29 mouse cellular contexts compared by ENCODE assay signal in the genomic region with DNA sequence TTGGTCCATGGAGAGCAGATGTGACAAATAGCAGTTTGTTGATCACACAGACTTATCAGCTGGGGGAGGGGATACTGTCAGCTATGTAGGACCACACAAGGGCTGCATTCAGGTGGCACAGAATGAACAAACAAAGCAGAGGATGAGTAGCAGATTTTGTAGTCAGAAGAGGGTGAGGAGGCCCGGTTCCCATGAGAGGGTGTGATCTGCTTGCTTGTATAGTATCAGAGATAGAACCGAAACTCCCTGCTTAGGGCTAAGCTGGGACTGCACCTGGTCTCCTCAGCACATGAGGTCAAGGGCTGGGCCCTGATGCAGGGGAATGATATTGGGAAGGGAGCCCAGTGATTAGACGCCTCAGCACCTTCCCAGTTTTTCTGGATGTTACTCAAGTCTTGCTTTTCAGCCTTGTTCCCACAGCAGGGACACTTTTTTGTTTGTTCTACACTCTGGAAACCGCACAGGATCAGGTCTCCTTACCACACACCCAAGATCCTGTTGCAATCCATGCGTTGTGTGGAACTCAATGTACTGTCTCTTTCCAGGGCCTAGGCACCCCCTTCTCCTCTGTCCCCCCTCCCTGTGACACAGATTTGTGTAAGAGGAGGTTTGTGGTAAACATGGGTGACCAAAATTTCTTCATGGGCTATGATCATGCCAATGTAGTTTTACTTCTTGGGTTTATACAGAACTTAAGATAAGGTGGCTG.
DNase-seq lines count a peak whose midpoint lies in the region; ATAC-seq lines count a peak whose summit lies in the region.
"Had no signal": no experiment of that assay in that cellular context is flagged by ENCODE, and none has a peak within 500 bp of the region (broad histone marks: within the 10 kb centered on the region; RNA-seq: fewer than 3 reads in every experiment).

No protein-coding gene starts in this region.

- no peaks in the 10 kb centered on the region for H3K36me3 ChIP-seq in forebrain, embryonic 10.5 days (replicated peaks)
- no peaks in the 10 kb centered on the region for H3K36me3 ChIP-seq in forebrain, embryonic 15.5 days
- H3K36me3 ChIP-seq in intestine, embryonic 15.5 days: no peaks in the 10 kb centered on the region
- H3K36me3 ChIP-seq: embryonic facial prominence, embryonic 10.5 days; embryonic facial prominence, embryonic 15.5 days; liver, embryonic 12.5 days; midbrain, embryonic 12.5 days; neural tube, embryonic 12.5 days had no signal

- 78% methylated on average over 5 of the region's 5 CpGs for WGBS in forebrain, embryonic 10.5 days
- WGBS in forebrain, embryonic 15.5 days: 72% methylated on average over 5 of the region's 5 CpGs
- WGBS in intestine, embryonic 15.5 days: 70% methylated on average over 5 of the region's 5 CpGs

- peak overlapping the region; percentile 0; the same call in 1 of the 2 replicates for H3K27ac ChIP-seq in forebrain, embryonic 10.5 days
- H3K27ac ChIP-seq in forebrain, embryonic 15.5 days (replicated peaks): no peak overlapping the region
- no peak overlapping the region for H3K27ac ChIP-seq in intestine, embryonic 15.5 days
- H3K27ac ChIP-seq: embryonic facial prominence, embryonic 10.5 days; embryonic facial prominence, embryonic 15.5 days; hindbrain, embryonic 14.5 days; layer of hippocampus, adult 2 months; liver, embryonic 12.5 days; midbrain, embryonic 12.5 days; neural tube, embryonic 12.5 days had no signal

- no peak overlapping the region for H3K9ac ChIP-seq in forebrain, embryonic 15.5 days (replicated peaks)
- no peak overlapping the region for H3K9ac ChIP-seq in intestine, embryonic 15.5 days
- H3K9ac ChIP-seq: embryonic facial prominence, embryonic 15.5 days; forebrain, postnatal 0 days; hindbrain, embryonic 14.5 days; liver, embryonic 12.5 days; liver, postnatal 0 days; midbrain, embryonic 12.5 days; neural tube, embryonic 12.5 days had no signal

- no peak overlapping the region for H3K4me3 ChIP-seq in forebrain, embryonic 10.5 days
- H3K4me3 ChIP-seq in forebrain, embryonic 15.5 days: no peak overlapping the region
- H3K4me3 ChIP-seq in intestine, embryonic 15.5 days (replicated peaks): no peak overlapping the region
- H3K4me3 ChIP-seq: embryonic facial prominence, embryonic 10.5 days; embryonic facial prominence, embryonic 15.5 days; layer of hippocampus, adult 2 months; liver, embryonic 12.5 days; megakaryocyte, embryonic 14.5 days; midbrain, embryonic 12.5 days; myocyte; neural tube, embryonic 12.5 days had no signal

- H3K4me2 ChIP-seq in forebrain, embryonic 15.5 days (replicated peaks): no peak overlapping the region
- no peak overlapping the region for H3K4me2 ChIP-seq in intestine, embryonic 15.5 days (replicated peaks)
- H3K4me2 ChIP-seq: embryonic facial prominence, embryonic 15.5 days; hindbrain, embryonic 14.5 days; liver, embryonic 12.5 days; midbrain, embryonic 12.5 days; neural tube, embryonic 12.5 days had no signal

- H3K9me3 ChIP-seq in forebrain, embryonic 10.5 days: no peaks in the 10 kb centered on the region
- no peaks in the 10 kb centered on the region for H3K9me3 ChIP-seq in forebrain, embryonic 15.5 days
- H3K9me3 ChIP-seq in intestine, embryonic 15.5 days: no peaks in the 10 kb centered on the region
- H3K9me3 ChIP-seq: embryonic facial prominence, embryonic 10.5 days; embryonic facial prominence, embryonic 15.5 days; liver, embryonic 12.5 days; midbrain, embryonic 12.5 days; neural tube, embryonic 12.5 days had no signal

- H3K27me3 ChIP-seq in forebrain, embryonic 10.5 days (ENCODE audit: poor library complexity, severe bottlenecking): peaks cover 48% of the 10 kb centered on the region
- no peaks in the 10 kb centered on the region for H3K27me3 ChIP-seq in forebrain, embryonic 15.5 days
- no peaks in the 10 kb centered on the region for H3K27me3 ChIP-seq in intestine, embryonic 15.5 days (replicated peaks)
- H3K27me3 ChIP-seq: embryonic facial prominence, embryonic 15.5 days; liver, embryonic 12.5 days; megakaryocyte, embryonic 14.5 days; midbrain, embryonic 12.5 days; neural tube, embryonic 12.5 days had no signal

- H3K4me1 ChIP-seq in forebrain, embryonic 10.5 days: peaks cover 13% of the 10 kb centered on the region
- 0 out of 2 replicates have a peak, but pooled peaks cover 2% of the 10 kb centered on the region for H3K4me1 ChIP-seq in forebrain, embryonic 15.5 days
- H3K4me1 ChIP-seq in intestine, embryonic 15.5 days (replicated peaks): 0 out of 2 replicates have a peak, but pooled peaks cover 4% of the 10 kb centered on the region
- H3K4me1 ChIP-seq: liver, embryonic 12.5 days; megakaryocyte, embryonic 14.5 days; midbrain, embryonic 12.5 days had no signal

- no peak for ATAC-seq in forebrain, embryonic 15.5 days (replicated peaks)
- ATAC-seq in intestine, embryonic 15.5 days: 0 out of 2 replicates have a peak, but pooled peaks have one; percentile 52
- no peak for ATAC-seq in CD4-positive, CD25-positive, alpha-beta regulatory T cell, adult 4 months
- ATAC-seq: forebrain, postnatal 0 days; liver, embryonic 12.5 days; liver, postnatal 0 days had no signal

- no peak for DNase-seq in forebrain, embryonic 10.5 days (ENCODE audit: extremely low spot score, low spot score)
- DNase-seq in lung, postnatal 25 days (ENCODE audit: low spot score): peak; percentile 37
- no peak for DNase-seq in lung, postnatal 14 days
- no peak for DNase-seq in heart, adult 9 months (ENCODE audit: low spot score in 2 of 2)
- DNase-seq: adrenal gland, postnatal 36 days; cerebellum, adult 2 months; cerebellum, postnatal 14 days; forebrain, postnatal 0 days; gastrocnemius, postnatal 10 days; heart, postnatal 36 days; kidney, adult 2 months; kidney, postnatal 36 days; left cerebral cortex, postnatal 4 days; liver, postnatal 0 days; lung, postnatal 4 days; right cerebral cortex, postnatal 4 days; thymus, postnatal 25 days had no signal
